Mouse (Mus musculus): ENCODE data around the gene Gpr156.

GRCm38 (mm10) chr16:37956751-37957150 lies 40.5 kb downstream of the Gpr156 start:
- no peak for TF ChIP-seq POLR2A (IDR thresholded peaks at IDR 0.05; ENCODE audit: borderline replicate concordance, extremely low read depth, low read depth, low read length)
- no peak for TF ChIP-seq CTCF (IDR thresholded peaks at IDR 0.05; ENCODE audit: insufficient read depth, low read length)
